Mouse (Mus musculus) adrenal gland, postnatal 0 days (tissue): ENCODE measurements around the gene Klhl25. TPM values are rescaled to one million over a fixed set of nuclear protein-coding genes. Genes with fewer than 3 reads are reported as not detected.

Experiments
- polyA plus RNA-seq: library from polyadenylated mRNA; unstranded; fragments of >200 nt; fragmentation: Nextera tagmentation; extraction: Ambion mirVana; gene quantifications from 2 replicates; pipeline ENCODE4 v1.2.1, GENCODE M21; 2015

Klhl25 gene
- 5.4 and 7.7 TPM in 2 replicates for polyA plus RNA-seq

DNA sequence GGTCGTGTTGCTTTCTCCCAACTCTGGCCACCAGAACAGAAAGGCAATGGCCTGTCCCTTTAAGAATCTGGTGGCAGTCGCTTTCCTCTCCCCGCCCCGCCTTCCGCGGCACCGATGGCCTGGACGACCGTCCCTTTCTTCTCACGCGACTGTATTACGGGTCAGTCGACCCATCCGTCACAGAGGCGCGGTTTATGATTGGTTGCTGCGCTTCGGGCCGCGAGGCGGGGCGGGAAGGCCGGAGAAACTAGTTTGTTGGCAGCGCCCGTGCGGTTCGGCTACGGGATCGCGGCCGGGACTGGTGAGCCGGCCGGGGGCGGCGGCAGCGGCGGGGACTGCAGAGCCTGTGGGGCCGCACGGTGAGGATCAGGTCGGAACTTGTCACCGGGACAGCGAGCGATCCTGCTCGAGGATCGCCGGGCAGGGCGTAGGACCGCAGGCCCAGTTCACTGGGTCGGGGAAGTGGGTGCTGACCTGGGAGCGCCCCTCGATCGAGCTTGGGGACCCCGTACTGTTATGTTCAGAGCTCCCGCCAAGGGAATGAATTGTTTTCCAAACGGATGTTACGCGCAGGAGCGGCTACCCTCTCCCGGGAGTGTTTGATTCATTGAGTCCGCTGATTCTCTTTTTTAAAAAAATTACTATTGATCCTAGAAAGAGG is at the start of gene Klhl25:
Gene Klhl25, plus strand, starts transcription at position 196 of the 661 bp plus-strand sequence.

